Mouse (Mus musculus) lung, postnatal 0 days (tissue): ENCODE results near the gene Tnk2. TPM values are rescaled to one million over a fixed set of nuclear protein-coding genes. Genes with fewer than 3 reads are reported as not detected.

ENCODE experiments used
- ATAC-seq: fragments of 200-750 bp; cut with Nextera tagmentation; 2 replicates; pipeline ENCODE4 v1.8.0; 2017; ENCODE audit warnings: moderate library complexity
- DNase-seq: peaks from one replicate; pipeline ENCODE4 v3.0.0-alpha.2; 2016; ENCODE audit warnings: low spot score
- H3K27ac ChIP-seq: fragments of 300-500 bp; sonication (generic); 2 replicates; pipeline ENCODE4 v1.5.1; 2014; ENCODE audit warnings: antibody characterized with exemption, mild to moderate bottlenecking, low read length, mixed read lengths
- H3K27me3 ChIP-seq: fragments of 300-500 bp; sonication (generic); replicated peaks from 2 replicates; pipeline ENCODE4 v1.6.1; 2014; ENCODE audit warnings: low read length, mixed read lengths; ENCODE audit not compliant: insufficient read depth
- H3K36me3 ChIP-seq: fragments of 300-500 bp; sonication (generic); 2 replicates; pipeline ENCODE4 v1.6.1; 2014; ENCODE audit warnings: low read length, mixed read lengths; ENCODE audit not compliant: insufficient read depth
- H3K4me1 ChIP-seq: fragments of 300-500 bp; sonication (generic); 2 replicates; pipeline ENCODE4 v1.6.1; 2014; ENCODE audit warnings: antibody characterized with exemption, low read depth, low read length, mixed read lengths; ENCODE audit not compliant: insufficient read depth
- H3K4me2 ChIP-seq: fragments of 300-500 bp; sonication (generic); replicated peaks from 2 replicates; pipeline ENCODE4 v1.6.1; 2014; ENCODE audit warnings: low read depth, mild to moderate bottlenecking, low read length, moderate library complexity, mixed read lengths
- H3K4me3 ChIP-seq: fragments of 300-500 bp; sonication (generic); 2 replicates; pipeline ENCODE4 v1.5.1; 2014; ENCODE audit warnings: low read depth, low read length
- H3K9ac ChIP-seq: fragments of 300-500 bp; sonication (generic); replicated peaks from 2 replicates; pipeline ENCODE4 v1.6.1; 2014; ENCODE audit warnings: low read depth, mild to moderate bottlenecking
- H3K9me3 ChIP-seq: fragments of 300-500 bp; sonication (generic); 2 replicates; pipeline ENCODE4 v1.6.1; 2016; ENCODE audit warnings: low read length, mixed read lengths
- CTCF ChIP-seq: IDR thresholded peaks from 2 replicates; pipeline ENCODE4 v1.5.1; 2016; ENCODE audit warnings: antibody characterized with exemption, mild to moderate bottlenecking
- EP300 ChIP-seq: IDR thresholded peaks from 2 replicates; pipeline ENCODE4 v1.6.1; 2016; ENCODE audit warnings: antibody characterized with exemption, mild to moderate bottlenecking, control low read depth
- WGBS: fragments of 180-500 bp; shearing (Covaris S2); extraction: QIAGEN DNeasy Blood & Tissue Kit; methylation state at CpG from one replicate; pipeline ENCODE4 v1.1.7; 2014; 5-methylcytosine and 5-hydroxymethylcytosine counted together
- polyA plus RNA-seq: library from polyadenylated mRNA; unstranded; fragments of >200 nt; fragmentation: Nextera tagmentation; extraction: Ambion mirVana; gene quantifications from 2 replicates; pipeline ENCODE4 v1.2.1, GENCODE M21; 2015

The Tnk2 gene
- polyA plus RNA-seq, 1 experiment from 2014 or later: 19.8 TPM

GRCm38 (mm10) chr16:32728240-32728639 lies 84.6 kb downstream of the Tnk2 start:
- no peak overlapping the region for H3K27ac ChIP-seq
- no peak overlapping the region for H3K4me2 ChIP-seq
- H3K9me3 ChIP-seq: no peaks in the 10 kb centered on the region
- no peaks in the 10 kb centered on the region for H3K4me1 ChIP-seq
- ATAC-seq (no peak), DNase-seq (no peak)
- H3K4me3 ChIP-seq: no peak overlapping the region
- no peak overlapping the region for H3K9ac ChIP-seq
- no peak for TF ChIP-seq EP300
- TF ChIP-seq CTCF: no peak
- H3K36me3 ChIP-seq: no peaks in the 10 kb centered on the region
- no peaks in the 10 kb centered on the region for H3K27me3 ChIP-seq

- DNase-seq (no peak), ATAC-seq (no peak)
- H3K4me1 ChIP-seq: no peaks in the 10 kb centered on the region
- no peaks in the 10 kb centered on the region for H3K9me3 ChIP-seq
- no peak for TF ChIP-seq CTCF
- H3K36me3 ChIP-seq: no peaks in the 10 kb centered on the region
- no peak overlapping the region for H3K27ac ChIP-seq
- H3K27me3 ChIP-seq: no peaks in the 10 kb centered on the region
- no peak overlapping the region for H3K4me3 ChIP-seq
- no peak overlapping the region for H3K9ac ChIP-seq
- H3K4me2 ChIP-seq: no peak overlapping the region
- WGBS: 31% methylated on average over 1 of the region's 1 CpGs
Observed at GRCm38 (mm10) chr16:32728730-32729129, 85.1 kb downstream of the Tnk2 start.

Other genes with a start within 250 kb of the Tnk2 start
- not detected in 2 replicates for gene Tm4sf19, start 243.4 kb upstream of the Tnk2 start, polyA plus RNA-seq
- gene Tctex1d2, start 224.2 kb upstream of the Tnk2 start, polyA plus RNA-seq: 24.0 and 24.6 TPM in 2 replicates
- 44.9 and 48.0 TPM in 2 replicates for gene Pcyt1a, start 213.0 kb upstream of the Tnk2 start, polyA plus RNA-seq
- 0.30 and 0.41 TPM in 2 replicates for gene Slc51a, start 156.0 kb upstream of the Tnk2 start, polyA plus RNA-seq
- gene Zdhhc19, start 147.6 kb upstream of the Tnk2 start, polyA plus RNA-seq: not detected in 2 replicates
- gene Tfrc, start 35.0 kb upstream of the Tnk2 start, polyA plus RNA-seq: 14.6 and 16.0 TPM in 2 replicates
- 4.1 and 5.4 TPM in 2 replicates for gene Muc4, start 92.0 kb downstream of the Tnk2 start, polyA plus RNA-seq
- 0.89 and 1.1 TPM in 2 replicates for gene Muc20, start 153.6 kb downstream of the Tnk2 start, polyA plus RNA-seq
- 2.1 and 3.0 TPM in 2 replicates for gene Smbd1, start 166.6 kb downstream of the Tnk2 start, polyA plus RNA-seq
- 63.5 and 70.1 TPM in 2 replicates for gene Fyttd1, start 233.6 kb downstream of the Tnk2 start, polyA plus RNA-seq
- gene Rubcn, start 233.9 kb downstream of the Tnk2 start, polyA plus RNA-seq: 12.9 and 13.3 TPM in 2 replicates